Mouse (Mus musculus): ENCODE measurements at regions not wholly inside any gene's neighbourhood (a gene's known extent, or its start where the extent isn't known, plus 50 kb on each side); places are given as distances from the start of the nearest gene placed in this dataset.
A peak's percentile ranks its signal among the peaks of the same experiment; 100 is the strongest.

- DNase-seq (ENCODE audit: low spot score) = no peak
Observed at GRCm38 (mm10) chr1:130309746-130310145, 113.1 kb downstream of the Cd55b start.

- peak; percentile 5 for DNase-seq (ENCODE audit: low spot score)
Observed at GRCm38 (mm10) chr1:130301828-130302386, 120.9 kb downstream of the Cd55b start.

- DNase-seq (ENCODE audit: low spot score) = peak; percentile 81
Observed at GRCm38 (mm10) chr1:130300065-130300815, 122.6 kb downstream of the Cd55b start.

GRCm38 (mm10) chr1:130299641-130300040, 123.2 kb downstream of the Cd55b start:
- DNase-seq (ENCODE audit: low spot score) = peak; percentile 7

- DNase-seq (ENCODE audit: low spot score) = peak; percentile 5
Observed at GRCm38 (mm10) chr1:130299069-130299468, 123.7 kb downstream of the Cd55b start.

- no peak for DNase-seq (ENCODE audit: low spot score)
Observed at GRCm38 (mm10) chr1:130298636-130299035, 124.2 kb downstream of the Cd55b start.

GRCm38 (mm10) chr1:130297471-130297870, 125.3 kb downstream of the Cd55b start:
- no peak for DNase-seq (ENCODE audit: low spot score)

GRCm38 (mm10) chr1:130285882-130286281, 136.9 kb downstream of the Cd55b start:
- no peak for DNase-seq (ENCODE audit: low spot score)

- no peak for DNase-seq (ENCODE audit: low spot score)
Observed at GRCm38 (mm10) chr1:130282153-130282552, 140.7 kb downstream of the Cd55b start.

GRCm38 (mm10) chr1:130279180-130279579, 143.6 kb downstream of the Cd55b start:
- DNase-seq (ENCODE audit: low spot score) = no peak

- no peak for DNase-seq (ENCODE audit: low spot score)
Observed at GRCm38 (mm10) chr1:130278000-130278536, 144.7 kb downstream of the Cd55b start.

GRCm38 (mm10) chr1:130276885-130277284, 145.9 kb downstream of the Cd55b start:
- DNase-seq (ENCODE audit: low spot score) = no peak

GRCm38 (mm10) chr1:130276005-130276404, 146.8 kb downstream of the Cd55b start:
- no peak for DNase-seq (ENCODE audit: low spot score)

- DNase-seq (ENCODE audit: low spot score) = peak; percentile 56
Observed at GRCm38 (mm10) chr1:130274470-130274869, 148.3 kb downstream of the Cd55b start.

GRCm38 (mm10) chr1:130270457-130270856, 152.4 kb downstream of the Cd55b start:
- no peak for DNase-seq (ENCODE audit: low spot score)
